Mouse (Mus musculus) frontal cortex, postnatal 14 days (tissue): Measurements from ENCODE around the gene Cbx4.

Source experiments
- DNase-seq, 2 experiments: peaks; one replicate each; pipeline ENCODE4 v3.0.0; 2022; ENCODE audit warnings: low spot score in 2 of 2

The Cbx4 gene

GRCm38 (mm10) chr11:119086144-119086971 is at the start of gene Cbx4:
TSS of gene Cbx4 (minus strand) at chr11:119086221.
- peak; percentile 73 to 78 for DNase-seq

GRCm38 (mm10) chr11:119134586-119134985 is 48.6 kb upstream of the Cbx4 start:
- no peak for DNase-seq

DNA sequence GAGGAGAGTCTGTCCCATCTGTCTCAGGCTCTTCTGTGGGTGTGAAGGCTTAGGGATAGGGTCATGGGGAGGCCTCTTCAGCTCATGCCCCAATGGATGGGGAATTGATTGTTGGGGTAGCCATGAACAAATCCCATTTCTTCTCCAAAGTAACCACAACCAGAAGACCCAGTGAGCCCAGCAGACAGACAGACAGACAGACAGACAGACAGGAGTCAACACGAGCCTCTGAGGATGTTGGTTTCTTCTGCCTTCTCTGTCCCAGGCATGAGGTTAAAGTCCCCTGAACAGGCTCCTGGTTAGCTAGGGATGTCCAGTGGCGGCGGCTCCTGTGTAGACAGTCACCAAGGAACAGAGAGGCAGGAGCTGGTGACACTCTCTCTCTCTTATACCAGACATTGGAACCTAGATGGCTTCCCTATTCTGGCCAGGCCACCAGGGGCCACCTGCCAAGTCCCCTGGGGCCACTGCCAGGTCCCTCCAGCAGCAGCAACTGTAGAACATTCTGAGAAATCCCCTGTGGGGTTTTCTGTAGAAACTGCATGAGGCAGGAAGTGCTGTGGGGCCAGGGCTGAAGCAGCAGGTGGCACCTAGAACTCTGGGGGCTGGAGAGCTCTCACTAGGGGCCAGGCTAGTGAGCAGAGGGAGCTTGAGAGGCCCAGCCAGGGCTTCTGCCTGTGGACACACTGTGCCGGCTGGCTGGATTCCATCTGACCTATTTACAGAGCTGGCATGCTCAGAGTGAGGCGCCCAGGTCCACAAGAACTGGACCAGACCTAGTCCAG is 47.6 kb upstream of the Cbx4 start:
- DNase-seq: peak in 1 of 2 experiments; percentile 33

GRCm38 (mm10) chr11:119132198-119133035 is 46.4 kb upstream of the Cbx4 start:
- DNase-seq: no peak

DNA sequence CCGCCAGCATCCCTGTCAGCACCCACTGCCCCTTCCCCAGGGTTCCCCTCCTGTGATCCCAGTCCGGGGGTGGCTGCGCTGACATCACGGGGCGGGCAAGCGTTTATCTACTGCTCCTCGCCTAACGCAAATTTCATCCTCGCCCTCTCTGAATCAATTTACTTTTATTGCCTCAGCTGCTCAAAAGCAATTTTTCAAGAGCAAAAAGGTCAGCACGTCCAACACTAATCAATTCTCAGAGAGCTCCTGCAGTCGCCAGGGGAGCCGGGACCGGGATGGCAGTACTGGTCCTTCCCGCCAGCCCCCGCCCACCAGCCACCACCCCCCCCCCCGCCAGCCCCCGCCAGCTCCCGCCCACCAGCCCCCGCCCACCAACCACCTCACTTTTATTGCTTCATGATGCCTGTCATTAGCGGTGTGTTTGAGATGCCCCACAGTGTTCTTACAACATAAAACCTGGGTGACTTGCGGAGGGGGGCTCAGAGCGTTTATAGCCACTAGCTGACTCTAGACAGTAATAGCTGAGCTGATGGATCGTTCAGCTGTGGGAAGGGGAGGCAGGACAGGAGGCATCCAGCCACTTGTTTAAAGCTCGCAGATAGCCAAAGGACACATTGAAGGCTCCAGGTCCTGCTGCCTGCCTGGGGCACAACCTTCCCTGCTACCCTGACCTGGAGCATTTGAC is 44.2 kb upstream of the Cbx4 start:
- no peak for DNase-seq

DNA sequence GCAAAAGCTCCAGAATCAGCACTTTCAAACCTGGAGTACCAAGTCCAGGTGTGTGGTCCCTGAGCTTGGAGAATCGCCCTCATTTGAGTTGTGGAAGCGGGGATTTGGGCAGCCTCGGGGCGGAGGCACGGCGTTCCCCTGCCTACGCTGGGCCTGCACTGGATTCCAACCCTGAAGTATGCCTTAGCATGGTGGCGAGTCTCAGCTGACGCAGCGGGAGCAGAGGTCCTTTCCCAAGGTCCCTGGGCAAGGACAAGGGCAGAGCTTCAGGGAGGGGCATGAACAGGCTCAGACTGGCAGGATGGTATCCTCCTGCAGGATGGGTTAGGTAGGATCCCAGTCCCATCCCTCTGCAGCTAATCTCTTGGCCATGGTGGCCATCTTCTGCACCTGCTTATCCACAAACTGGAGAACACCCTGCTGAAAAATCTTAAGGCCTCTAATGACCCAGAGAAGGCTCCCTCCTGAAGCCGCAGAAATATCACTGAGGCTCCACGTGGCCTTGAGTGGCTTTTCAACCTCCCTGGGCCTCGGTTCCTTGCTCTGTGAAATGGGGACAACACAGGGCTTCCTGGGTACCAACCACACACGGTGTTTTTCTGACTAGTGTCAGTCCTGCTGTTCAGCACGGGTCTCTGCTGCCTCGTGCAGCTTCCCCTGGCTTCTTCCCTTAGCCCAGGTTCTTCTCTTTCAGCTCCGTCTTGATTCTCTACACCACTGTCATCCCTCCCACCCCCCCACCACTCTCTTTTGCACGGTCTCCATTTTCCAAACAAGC is 43.4 kb upstream of the Cbx4 start:
- DNase-seq: no peak

- DNase-seq: no peak
These were observed 42.8 kb upstream of the Cbx4 start for GRCm38 (mm10) chr11:119128668-119129280.

DNA sequence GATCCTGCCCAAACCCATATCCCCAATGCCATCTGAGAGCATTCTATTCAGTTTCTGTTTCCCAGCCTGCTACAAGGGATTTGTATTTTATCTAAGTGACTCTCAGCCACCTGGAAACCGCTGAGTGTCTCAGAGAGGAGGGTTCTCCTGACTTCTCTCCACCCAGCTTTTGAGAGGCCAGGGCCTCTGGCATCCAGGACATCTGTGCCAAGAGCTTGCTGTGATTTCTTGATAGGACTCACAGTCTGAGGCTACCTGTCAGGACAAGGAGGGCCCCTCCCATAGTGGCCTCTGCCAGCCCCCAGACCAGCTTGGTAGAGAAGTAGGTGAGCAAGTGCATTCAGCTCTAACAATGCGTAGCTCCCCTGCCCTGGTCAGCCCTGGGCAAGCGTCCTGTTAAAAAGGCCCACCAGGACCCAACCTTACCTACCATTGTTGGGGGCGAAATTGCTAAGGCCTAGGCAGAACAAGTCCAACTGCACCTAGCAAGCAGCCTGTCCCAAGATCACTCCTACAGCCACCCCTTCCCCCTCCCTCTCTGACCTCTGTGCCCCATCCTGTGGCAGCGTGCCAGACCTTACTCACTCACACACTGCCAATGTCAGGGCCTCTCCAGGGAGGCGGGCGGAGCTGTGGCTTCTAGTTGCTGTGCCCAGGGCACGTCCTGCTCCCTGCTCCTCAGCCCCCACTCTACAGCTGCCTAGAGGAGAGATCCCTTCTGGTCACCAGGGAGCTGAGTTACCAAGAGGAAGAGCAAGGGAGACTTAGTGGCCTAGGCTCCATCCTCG is 41.9 kb upstream of the Cbx4 start:
- no peak for DNase-seq

GRCm38 (mm10) chr11:119127147-119127546 is 41.1 kb upstream of the Cbx4 start:
- no peak for DNase-seq

GRCm38 (mm10) chr11:119125929-119126861 is 40.2 kb upstream of the Cbx4 start:
- DNase-seq: peak in 1 of 2 experiments; percentile 44

GRCm38 (mm10) chr11:119124536-119124935 is 38.5 kb upstream of the Cbx4 start:
- no peak for DNase-seq

DNA sequence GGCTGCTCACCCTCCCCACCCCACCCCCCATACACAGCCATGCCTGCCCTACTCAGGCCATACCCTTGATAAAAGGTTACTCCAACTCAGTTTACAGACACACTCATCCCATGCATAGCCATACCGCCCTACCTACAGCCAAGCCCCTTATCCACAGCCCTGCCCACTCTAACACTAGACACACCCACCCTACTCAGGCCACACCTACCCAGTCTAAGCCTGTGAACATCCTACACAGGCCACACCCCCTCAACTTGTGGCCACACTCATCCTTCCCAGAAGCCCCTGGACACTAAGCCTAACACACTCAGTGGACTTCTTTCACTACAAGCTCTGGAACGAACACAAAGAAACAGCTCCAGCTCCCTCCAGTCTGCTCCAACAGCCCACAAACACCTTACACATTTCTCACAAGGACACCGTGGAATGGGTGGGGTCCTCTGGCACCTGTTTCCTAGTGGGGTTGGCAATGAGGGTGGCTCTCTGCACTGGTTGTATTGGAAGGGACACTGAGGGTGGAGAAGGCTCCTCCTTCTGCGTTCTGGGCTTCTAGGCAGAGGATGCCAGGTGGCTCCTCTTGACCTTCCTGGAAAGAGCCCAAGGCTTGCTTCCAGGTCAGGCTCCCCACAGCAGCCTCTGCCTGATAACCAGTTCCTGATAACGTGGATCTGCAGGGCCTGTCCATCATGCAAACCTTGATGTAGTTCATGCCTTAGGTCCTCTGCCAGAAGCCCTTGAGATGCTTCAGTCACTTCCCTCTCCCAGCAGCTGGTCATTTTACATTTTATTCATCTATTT is 37.7 kb upstream of the Cbx4 start:
- DNase-seq: no peak

DNA sequence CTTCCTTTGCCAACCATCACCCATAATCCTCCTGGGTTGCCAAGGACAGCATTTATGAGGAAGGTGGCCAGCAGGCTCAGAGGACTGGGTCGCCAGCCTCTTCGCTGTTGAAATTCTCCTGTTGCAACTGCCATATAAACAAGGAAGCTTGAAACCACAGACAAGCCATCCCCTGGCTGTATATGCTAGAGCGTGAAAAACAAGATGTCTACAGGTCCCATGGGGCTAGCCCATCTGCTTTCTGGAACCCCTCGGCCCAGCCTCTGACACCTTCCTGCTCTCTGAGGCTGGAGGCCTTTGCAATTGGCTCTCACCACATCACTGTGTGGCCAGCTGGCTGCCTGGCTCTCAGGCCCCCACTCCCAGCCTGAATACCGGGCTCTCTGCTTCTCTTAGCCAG is 36.4 kb upstream of the Cbx4 start:
- DNase-seq: no peak

DNA sequence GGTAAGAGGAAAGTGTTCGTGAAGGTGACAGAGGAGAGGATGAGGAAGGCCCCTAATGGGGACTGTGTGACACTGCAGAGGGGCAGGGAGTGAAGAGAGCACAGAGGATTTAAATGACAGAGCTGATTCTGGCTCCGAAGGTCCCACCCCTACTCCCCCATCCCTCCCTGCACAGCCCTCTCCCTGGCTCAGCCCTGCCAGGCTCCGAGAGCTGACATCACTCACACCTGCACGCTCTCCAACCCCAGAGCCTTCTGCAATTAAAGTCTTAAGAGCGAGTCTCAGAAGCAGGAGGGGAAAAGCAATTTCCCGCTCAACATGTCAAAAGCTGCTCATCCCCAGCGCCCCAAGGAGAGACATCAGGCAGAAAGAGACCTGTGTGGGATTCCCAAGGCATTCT is 32.9 kb upstream of the Cbx4 start:
- DNase-seq: no peak

DNA sequence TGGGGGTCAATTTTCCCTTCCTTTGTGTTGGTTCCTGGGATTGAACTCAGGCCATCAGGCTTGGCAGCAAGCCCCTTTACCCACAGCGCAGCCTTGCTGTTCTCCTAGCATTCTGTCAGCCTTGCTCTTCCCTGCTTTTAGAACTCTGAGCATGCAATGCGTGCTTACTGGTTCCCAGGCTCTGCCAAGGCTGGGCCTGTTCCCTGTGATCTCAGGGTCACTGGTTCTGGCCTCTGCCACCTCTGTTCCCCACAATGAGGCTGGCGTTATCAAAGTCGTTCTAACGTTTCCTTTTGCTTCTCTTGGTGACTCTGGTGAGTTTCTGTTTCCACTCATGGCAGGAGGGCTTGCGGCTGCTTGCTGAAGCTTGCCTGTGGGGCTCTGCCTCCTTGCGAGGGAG is 31.9 kb upstream of the Cbx4 start:
- DNase-seq: no peak

DNA sequence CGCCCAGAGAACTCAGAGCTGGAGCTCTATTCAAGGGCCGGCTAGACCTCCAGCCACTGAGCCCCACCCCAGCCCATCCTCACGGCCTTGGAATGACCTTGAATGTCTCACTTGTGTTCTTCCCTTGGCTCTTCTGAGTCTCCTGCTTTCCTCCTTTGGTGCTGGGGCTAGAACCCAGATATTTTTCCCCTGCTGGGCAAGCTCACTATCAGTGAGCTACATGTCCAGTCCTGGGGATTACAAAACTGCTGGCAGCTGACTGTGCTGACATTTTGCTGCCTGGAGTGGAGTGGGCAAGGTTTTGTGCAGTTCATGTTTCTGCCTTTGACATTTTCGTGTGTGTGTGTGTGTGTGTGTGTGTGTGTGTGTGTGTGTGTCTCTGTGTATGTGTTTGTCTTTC is 31.0 kb upstream of the Cbx4 start:
- no peak for DNase-seq

DNA sequence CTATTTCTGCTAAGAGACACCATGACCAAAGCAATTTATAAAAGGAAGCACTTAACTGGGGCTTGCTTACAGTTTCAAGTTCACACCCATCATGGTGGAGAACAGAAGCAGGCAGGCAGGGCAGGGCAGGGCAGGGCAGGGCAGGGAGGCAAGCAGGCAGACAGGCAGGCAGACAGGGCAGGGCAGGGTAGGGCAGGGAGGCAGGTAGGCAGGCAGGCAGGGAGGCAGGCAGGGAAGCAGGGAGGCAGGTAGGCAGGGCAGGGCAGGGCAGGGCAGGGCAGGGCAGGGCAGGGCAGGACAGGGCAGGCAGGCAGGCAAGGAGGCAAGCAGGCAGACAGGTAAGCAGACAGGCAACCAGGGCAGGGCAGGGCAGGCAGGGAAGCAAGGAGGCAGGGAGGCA is 26.7 kb upstream of the Cbx4 start:
- no peak for DNase-seq

GRCm38 (mm10) chr11:119111345-119111744 is 25.3 kb upstream of the Cbx4 start:
- DNase-seq: no peak
